Mouse (Mus musculus) spleen, postnatal 10 days (tissue): Measurements from ENCODE around the gene Fam71f2.
A peak's percentile ranks its signal among the peaks of the same experiment; 100 is the strongest.

Experiments
- DNase-seq, 2 experiments: peaks; one replicate each; pipeline ENCODE4 v3.0.0; 2021 to 2022; ENCODE audit warnings: low spot score in 2 of 2

Fam71f2 gene

DNA sequence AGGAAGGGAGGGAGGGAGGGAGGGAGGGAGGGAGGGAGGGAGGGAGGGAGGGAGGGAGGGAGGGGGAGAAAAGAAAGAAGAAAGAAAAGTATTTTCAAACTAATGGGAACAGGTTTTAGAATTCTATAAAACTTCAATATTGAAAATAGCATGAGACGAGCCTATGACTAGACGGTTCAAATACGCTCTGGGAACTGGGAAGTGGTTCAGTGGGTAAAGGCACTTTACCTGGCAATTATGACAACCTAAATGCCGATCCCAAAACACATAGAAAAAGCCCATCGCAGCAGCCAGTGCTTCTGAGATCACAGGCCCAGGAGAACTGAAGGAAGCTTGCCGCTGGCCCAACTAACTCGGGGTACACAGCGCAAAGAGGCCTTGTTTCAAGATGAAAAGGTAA lies at the start of gene Fam71f2:
Fam71f2 (plus strand) TSS at position 301 of the 400 bp plus-strand sequence.
- no peak for DNase-seq

DNA sequence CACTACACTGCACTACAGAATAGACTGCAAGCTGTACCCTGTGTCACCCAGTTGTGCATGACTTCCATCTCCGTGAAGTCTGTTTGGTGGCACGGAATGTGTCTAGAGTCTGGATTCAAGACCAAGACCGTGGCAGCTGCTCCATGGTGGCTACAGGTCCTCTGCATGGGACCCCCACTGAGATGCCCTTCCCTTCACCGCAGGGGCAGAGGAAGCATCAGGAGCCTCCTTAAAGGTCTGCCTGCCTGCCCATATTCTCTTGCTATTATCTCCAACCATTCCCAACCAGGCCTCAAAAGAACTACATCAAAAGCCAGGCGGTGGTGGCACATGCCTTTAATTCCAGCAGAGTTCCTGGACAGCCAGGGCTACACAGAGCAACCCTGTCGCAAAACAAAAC lies 49.0 kb upstream of the Fam71f2 start:
- no peak for DNase-seq

DNA sequence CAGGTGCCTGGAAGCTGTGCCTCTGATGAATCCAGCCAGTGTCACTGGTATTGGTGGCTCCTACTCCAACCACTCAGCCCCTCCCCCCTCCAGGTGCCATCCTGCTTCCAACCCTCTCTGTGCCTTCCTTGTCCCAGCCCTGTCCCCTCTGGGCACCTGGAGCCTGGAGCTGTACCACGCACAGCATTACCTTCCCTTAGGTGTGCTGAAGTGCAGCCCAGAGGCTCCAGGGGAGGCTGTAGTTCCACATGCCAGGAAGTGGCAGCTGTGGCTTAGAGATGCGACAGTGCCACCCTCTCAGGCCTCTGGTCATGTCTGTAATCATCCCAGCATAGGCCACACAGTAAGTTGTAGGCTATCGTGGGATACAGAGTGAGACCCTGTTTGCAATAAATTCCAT lies 47.6 kb upstream of the Fam71f2 start:
- peak in 1 of 2 experiments; percentile 30 for DNase-seq

DNA sequence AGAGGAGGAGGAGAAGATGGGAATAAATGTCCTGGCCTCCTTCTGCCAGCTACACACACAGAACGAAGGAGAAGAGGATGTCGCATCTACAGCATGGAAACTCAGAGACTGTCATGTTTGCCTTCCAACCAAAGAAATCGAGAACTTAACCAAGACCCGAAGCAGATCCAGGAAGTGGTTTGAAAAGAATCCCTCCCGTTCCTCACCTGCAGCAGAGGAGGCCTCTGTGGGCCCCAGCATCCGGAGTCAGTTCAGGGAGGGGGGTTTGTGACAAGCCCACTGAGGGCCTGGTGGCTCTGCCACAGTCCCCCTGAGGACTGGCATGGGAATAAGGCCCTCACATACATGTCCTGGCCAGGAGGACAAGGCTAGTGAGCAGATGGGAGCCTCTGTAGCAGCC lies 47.1 kb upstream of the Fam71f2 start:
- peak; percentile 25 to 37 for DNase-seq

DNA sequence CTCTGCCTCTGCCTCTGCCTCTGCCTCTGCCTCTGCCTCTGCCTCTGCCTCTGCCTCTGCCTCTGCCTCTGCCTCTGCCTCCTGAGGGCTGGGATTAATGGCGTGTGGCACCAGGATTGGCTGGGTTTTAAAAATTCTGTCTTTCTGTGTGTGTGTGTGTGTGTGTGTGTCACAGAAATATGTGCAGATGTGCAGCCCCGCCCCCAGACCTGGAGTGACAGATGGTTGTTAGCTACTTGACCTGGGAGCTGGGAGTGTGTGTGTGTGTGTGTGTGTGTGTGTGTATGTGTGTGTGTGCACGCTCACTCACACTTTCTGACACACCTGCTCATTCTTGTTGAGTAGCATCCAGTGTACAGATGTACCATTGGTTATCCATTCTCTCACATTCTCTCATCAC lies 45.7 kb upstream of the Fam71f2 start:
- no peak for DNase-seq

DNA sequence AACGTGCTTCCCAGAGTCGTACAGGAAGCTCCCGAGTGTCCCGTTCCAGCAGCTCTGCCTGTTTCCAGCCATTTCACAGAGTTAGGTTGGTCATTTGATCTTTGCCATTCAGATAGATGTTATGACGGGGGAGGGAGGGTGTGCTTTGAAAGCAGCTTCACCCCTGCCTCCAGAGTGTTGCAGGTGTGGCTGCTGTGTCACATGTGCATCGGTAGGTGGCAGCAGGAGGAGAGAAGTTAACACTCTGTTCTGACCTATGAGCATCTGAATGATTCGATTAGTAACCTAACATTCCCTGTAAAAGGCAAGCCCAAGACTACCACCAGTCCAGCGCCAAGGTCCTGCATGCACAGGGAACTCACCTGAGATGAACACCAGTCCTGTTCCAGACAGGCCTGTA lies 45.1 kb upstream of the Fam71f2 start:
- DNase-seq: peak in 1 of 2 experiments; percentile 48

DNA sequence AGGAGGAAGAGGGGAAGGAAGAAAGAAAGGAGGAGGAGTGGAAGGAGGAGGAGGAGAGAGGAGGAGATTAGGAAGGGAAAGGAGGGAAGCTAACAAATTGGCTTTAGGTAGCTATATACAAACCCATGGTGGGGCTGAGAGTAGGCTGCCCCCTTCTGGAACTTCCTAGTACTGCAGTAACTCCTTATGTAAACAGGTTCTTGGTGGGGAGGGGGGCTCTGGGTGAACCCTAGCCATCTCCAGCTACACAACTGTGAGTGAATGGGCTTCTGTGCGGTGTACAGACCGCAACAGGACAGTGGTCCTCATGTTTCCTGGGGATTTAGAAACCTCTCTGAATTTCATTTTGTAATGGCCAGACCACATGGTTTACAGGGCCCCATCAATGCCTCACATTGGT lies 38.6 kb upstream of the Fam71f2 start:
- DNase-seq: peak; percentile 33 to 68

DNA sequence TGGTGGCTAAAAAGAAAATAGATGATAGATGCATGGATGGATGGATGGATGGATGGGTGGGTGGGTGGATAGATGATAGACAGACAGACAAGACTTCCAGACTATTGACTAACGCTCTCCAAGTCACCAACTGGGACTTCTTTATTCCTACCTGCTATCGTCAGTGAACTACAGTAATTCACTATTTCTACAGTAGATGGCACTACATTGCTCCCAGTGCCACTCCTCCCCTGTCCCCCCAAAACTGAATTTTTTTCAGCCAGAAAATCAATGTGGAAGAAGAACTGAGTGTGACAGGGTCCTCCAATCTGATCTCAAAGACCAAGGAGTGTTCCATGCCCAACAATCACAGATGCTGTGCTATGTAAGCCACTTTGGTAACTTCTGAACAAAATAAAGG lies 37.7 kb upstream of the Fam71f2 start:
- DNase-seq: no peak

DNA sequence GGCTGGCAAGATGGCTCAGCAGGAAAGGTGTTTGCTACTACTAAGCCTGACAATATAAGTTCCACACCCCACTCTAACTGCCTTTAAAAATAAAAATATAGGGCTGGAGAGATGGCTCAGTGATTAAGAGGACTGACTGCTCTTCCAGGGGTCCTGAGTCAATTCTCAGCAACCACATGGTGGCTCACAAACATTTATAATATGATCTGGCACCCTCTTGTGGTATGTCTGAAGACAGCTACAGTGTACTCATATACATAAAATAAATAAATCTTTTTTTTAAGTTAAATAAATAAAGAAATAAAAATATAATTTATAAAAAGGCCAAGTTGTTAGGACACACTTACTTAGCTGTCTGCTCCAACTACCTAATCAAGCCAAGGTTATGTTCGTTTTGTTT lies 37.1 kb upstream of the Fam71f2 start:
- DNase-seq: no peak

DNA sequence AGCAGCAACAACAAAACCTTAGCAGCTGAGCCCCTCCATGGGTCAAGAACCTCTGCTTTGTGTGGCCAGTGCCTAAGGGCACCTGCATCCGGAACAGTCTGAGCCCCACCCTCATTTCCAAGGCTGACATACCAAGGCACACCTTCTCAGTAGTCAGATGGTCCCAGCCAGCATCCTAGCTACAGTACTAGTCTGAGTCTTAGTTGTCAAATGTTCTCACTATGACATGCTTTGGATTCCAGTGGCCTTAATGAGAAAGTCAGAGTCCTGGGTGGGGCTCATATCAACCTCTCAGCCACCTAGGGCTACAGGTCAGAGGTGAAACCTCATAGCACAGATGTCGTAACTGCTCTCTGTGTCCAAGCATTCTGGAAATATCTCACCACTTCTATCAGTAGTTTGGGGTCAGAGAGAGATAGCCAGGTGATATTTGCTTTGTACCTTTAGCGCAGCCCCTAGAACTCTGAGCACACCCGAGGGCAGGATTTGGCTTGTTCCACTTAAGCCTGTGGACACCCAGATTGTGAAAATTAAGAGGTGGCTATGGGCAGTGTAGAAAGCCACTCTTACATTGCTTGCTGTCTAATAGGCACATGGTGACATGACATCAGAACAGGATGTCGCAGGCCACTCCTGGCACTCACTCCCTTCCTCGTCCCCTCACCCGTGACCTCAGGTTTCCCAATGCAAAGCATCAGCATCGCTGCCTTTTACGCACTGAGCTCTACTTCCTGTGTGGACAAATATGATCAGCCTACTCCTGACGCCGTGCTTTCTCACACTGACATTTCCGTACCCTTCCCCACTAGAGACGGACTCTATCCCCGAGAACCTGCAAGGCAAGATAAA lies 33.9 kb upstream of the Fam71f2 start:
- DNase-seq: no peak

DNA sequence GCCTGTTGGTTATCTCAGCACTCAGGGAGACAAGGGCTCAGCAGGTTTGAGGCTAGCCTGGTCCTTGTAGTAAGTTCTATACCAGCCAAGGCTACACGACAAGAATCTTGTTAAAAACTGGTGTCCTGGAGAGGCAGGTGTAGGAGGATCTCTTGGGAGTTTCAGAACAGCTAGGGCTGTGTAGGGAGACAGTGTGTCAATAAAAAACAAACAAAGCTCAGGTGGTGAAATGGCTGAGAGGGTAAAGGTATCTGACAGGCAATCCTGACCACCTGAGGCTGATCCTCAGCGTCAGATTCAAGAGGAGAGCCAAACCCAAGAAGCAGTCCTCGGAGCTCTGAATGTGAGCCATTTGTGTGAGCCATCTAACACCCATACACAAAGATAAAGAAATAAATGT lies 33.2 kb upstream of the Fam71f2 start:
- DNase-seq: no peak

DNA sequence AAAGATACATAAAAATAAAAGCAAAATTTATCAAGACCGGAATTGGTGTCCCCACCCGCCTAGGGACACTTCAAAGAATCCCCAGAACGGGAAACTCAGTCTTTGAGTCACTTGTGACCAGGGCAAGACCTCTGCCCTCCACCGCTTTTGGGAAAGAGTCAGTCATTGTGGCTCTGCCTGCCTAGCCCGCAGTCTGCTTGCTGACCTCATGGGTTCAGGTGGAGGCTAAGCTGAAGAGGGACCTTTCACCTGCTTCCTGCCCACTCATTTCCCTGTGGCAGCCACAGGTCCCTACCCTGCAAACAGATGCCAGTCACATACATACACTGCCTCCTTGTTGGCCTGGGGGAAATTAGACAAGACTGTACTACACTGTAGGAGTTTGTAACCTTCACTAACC lies 32.8 kb upstream of the Fam71f2 start:
- no peak for DNase-seq

DNA sequence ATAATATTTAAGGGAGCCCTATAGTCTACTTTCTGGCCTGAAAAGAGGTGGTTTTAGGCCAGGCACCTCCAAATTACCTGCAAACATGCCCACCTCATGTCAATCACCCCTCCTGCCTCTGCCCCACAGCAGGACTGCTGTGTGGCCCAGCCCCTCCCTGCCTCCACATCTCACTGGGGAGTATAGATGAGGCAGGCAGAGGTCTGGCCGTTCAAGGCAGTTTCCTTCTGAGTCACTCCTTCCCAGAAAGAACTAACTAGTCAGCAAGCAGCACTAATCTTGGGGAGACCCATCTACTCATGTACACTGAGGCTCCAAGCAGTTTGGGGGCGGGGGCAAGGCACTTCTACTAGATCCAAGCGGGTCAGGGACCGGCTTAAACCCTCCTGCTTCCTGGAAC lies 32.3 kb upstream of the Fam71f2 start:
- DNase-seq: no peak

DNA sequence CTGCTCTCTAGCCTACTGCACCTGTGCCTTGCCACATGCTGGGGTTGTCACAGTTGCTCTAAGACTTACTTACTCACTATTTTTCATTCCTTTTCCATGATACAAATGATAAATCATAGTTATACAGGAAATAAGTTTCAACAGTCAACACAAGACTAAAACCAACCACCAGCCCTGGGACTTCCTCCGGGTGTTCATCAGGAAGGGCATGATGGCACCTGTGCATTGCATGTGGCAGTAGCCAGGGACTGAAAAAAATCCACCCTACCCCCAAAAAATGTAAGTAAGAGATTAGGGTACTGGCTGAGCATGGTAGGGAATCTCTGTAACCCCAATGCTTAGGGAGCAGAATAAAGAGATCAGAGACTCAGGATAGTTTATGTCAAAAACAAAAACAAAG lies 20.0 kb upstream of the Fam71f2 start:
- no peak for DNase-seq

DNA sequence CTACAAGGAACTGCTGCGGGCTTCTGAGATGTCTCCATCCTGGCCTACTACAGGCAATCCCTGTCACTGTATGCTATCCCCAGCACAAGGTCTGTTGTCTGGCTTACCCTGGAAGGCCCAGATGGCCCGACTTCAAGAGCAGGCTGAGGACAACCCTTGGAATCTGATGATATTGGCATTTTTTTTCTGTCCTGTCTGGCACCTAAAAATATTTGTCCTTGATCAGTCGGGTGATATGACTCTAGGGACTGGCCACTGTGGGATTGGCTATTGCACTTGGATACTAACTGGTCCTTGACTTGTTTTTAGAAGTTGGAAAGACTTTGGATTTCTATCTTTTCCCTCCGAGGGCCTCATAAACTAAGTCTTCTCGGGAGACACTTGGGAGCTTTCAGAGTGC lies 17.6 kb upstream of the Fam71f2 start:
- no peak for DNase-seq

DNA sequence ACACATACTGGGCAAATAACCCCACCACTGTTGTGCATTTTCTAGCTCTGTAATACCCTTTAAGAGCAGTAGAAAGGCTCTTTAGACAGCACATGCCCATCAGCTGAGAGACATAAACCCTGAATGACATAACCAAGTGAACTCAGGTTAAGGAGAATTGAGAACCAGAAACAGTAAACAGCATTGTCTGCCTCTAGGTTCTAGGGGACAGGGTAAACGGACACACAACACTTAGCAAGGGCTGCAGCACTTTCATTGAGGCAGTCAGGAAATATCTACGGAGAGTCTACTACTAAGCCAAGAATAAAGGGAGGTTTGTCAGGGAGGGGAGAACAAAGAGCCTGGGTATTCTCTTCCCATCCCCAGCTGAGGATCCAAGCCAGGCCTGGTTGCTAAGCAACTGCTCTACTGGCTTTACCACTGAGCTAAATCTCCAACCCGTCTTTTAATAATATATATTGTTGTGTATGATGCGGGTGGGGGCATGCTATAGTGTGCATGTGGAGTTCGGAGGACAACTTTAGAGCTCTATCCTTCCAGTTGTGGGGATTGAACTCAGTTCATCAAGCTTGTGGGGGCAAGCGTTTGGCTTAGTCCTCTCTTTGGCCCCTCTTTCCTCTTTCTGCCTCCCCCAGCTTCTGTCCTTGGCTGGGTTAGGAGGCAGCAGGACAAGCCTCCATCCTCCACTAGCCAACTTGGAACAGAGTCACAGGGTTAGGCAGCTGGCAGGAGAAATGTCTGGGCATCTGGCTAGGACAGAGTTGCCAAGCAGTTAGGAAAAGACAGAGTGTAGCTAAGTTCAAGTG lies 15.5 kb upstream of the Fam71f2 start:
- DNase-seq: no peak

DNA sequence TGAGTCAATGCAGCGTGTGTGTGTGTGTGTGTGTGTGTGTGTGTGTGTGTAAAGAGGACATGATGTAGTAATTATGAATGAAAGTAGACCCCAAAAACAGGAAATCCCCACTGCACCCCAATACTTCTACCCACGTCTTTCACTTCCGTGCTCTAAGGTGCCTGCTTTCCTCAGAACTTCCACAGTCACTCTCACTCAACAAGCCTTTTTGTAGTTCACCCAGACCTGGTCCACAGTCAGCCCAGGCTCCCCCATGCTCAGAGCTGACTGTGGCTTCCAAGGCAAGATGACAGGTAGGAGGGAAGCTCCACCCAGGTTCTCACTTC lies 15.0 kb upstream of the Fam71f2 start:
- no peak for DNase-seq

DNA sequence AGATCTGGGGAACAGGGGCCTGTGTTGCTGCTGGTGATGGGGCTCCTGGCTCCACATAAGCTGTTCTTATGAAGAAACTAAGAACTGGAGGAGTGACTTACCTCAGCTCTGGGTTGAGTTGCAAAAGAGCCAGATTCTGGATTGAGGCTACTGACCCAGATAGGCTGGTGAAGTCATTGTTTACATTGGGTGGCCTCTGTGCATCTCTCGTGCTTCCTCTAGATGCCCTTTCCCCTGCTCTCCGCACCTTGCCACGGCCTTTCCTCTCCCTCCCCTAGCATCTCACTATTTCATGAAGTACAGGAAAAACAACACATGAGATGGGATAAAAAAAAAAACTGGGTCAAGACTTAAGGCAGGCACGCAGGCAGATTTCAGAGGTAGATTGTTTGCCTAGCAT lies 12.5 kb upstream of the Fam71f2 start:
- DNase-seq: no peak

DNA sequence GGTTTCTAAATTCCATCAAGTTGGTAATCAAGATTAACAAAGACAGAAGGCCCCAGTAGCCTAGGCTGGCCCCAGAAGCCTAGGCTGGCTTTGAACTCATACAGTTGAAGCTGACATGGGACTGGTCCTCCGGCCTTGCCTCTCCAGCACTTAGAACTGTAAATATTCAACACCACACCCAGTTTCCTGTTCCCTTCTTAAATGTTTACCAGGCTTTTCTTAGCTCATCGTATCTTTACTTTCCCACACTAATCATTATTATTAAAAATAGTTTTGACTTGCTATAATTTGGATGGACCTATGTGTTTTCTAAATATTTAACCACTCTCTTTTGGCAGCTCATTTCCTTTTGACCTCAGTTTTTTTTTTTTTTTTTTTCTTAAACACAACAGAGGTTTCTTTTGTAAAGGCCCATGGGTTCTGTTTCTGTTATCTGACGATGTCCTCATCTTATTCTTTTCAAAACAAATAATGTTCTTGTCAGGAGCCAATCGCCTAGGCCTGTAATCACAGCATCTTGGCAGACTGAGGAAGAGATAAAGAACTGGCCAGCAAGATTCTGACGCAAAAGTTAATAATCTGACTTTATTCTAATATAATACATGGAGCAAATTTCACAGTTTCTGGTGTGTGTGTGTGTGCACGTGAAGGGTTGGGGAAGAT lies 10.3 kb upstream of the Fam71f2 start:
- DNase-seq: no peak

DNA sequence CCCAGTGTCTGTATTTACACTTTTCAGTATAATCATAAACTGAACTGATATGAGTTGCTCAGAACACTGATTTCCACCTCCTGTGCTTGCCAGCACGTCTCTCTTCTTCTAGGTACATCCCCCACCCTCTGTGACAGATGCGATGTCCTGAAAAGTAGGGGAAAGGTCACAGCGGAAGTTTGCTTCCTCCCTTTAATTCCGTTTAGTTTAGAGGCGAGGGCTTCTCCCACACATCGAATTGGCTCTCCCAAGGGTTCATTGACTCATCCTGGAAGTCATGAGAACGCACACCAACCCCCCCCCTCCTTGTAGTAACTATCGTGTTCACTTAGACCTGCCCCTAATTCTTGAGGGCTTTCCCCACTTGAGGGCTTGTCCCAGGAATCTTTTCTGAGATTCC lies 8.4 kb upstream of the Fam71f2 start:
- DNase-seq: peak in 1 of 2 experiments; percentile 23

DNA sequence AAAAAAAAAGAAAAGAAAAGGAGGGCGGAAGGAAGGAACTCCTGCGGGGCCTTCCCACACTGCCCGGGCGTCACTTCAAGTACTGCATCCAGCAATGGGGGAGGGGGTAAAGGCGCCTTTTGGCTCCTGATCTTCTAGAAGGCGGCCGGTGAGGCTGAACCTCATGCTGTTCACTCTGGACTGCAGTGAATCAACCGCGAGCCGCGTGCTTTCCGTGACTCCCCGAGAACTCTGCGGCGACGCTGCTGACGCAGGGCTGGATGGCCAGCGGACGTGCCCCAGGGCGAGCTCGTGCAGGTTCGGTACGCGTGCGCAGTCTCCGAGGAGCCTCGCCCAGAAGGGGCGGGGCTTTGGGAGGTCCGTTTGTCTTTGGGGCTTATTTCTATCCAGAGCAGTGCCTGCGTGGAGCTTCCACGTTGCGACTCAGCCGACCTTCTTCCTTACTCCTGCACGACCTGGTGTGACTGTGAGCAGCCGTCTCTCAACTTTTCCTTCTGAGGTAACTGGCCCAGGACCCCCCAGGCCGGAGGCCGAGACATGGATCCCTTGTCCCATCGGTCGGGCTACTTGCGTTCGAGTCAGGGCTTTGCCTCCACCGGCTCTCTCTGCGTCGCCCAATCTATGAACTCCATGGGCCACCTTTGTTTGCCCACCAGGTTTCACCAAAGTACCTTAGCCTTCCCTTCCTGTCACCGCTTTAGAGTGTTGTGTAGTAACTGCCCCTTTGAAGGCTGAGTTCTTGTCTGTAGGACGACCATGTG lies 6.9 kb upstream of the Fam71f2 start, which contains the start of gene Hilpda:
Hilpda (plus strand) TSS at position 177 of the 761 bp plus-strand sequence.
- DNase-seq: peak; percentile 77 to 92

DNA sequence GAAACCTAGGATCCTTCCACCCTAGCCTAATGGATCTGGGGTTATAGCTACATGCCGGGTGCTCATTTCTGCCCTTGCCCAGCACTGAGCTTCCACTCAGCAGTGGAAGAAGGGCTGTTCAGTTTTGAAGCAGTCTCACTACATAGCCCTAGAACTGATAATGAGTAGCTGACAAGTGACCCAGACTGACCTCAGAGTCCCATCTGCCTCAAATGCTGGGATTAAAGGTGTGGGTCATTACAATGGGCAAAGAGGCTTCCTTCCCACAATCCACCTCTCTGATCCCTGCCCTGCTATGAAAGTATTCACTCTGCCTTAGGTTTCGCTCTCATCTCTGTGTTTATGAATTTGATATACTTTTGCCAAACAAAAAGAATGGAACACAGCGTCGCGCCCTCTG lies 2.6 kb upstream of the Fam71f2 start:
- no peak for DNase-seq
